Mouse (Mus musculus) cerebellum, adult 8-10 months (tissue): Measurements from ENCODE around the gene B3galt1.

Experiments
- DNase-seq: peaks from one replicate; pipeline ENCODE4 v3.0.0; 2022

B3galt1 gene

GRCm38 (mm10) chr2:67957561-67957960 is 391.9 kb downstream of the B3galt1 start:
- DNase-seq: no peak

- no peak for DNase-seq
Observed at GRCm38 (mm10) chr2:67960711-67961110, 395.0 kb downstream of the B3galt1 start.

- DNase-seq: no peak
Observed at GRCm38 (mm10) chr2:67968812-67969211, 403.1 kb downstream of the B3galt1 start.

GRCm38 (mm10) chr2:67971091-67971490 is 405.4 kb downstream of the B3galt1 start:
- peak; percentile 9 for DNase-seq

GRCm38 (mm10) chr2:67971576-67971975 is 405.9 kb downstream of the B3galt1 start:
- no peak for DNase-seq

- DNase-seq: no peak
Observed at GRCm38 (mm10) chr2:67975764-67976163, 410.1 kb downstream of the B3galt1 start.

GRCm38 (mm10) chr2:67976488-67976887 is 410.8 kb downstream of the B3galt1 start:
- DNase-seq: no peak

GRCm38 (mm10) chr2:67977620-67978262 is 412.1 kb downstream of the B3galt1 start:
- no peak for DNase-seq

GRCm38 (mm10) chr2:67983563-67983962 is 417.9 kb downstream of the B3galt1 start:
- DNase-seq: no peak

GRCm38 (mm10) chr2:67985133-67985532 is 419.5 kb downstream of the B3galt1 start:
- DNase-seq: no peak

- DNase-seq: no peak
Observed at GRCm38 (mm10) chr2:67993421-67993820, 427.8 kb downstream of the B3galt1 start.

- DNase-seq: peak; percentile 18
Observed at GRCm38 (mm10) chr2:68003091-68003490, 437.4 kb downstream of the B3galt1 start.

GRCm38 (mm10) chr2:68005210-68005609 is 439.5 kb downstream of the B3galt1 start:
- DNase-seq: no peak

- DNase-seq: no peak
Observed at GRCm38 (mm10) chr2:68005711-68006110, 440.0 kb downstream of the B3galt1 start.

- DNase-seq: no peak
Observed at GRCm38 (mm10) chr2:68011336-68011735, 445.7 kb downstream of the B3galt1 start.

GRCm38 (mm10) chr2:68020251-68020680 is 454.6 kb downstream of the B3galt1 start:
- DNase-seq: peak; percentile 25

- DNase-seq: no peak
Observed at GRCm38 (mm10) chr2:68021541-68022152, 456.0 kb downstream of the B3galt1 start.

GRCm38 (mm10) chr2:68028811-68029210 is 463.1 kb downstream of the B3galt1 start:
- DNase-seq: no peak

- DNase-seq: no peak
Observed at GRCm38 (mm10) chr2:68034711-68035110, 469.0 kb downstream of the B3galt1 start.

- DNase-seq: no peak
Observed at GRCm38 (mm10) chr2:68040752-68041151, 475.1 kb downstream of the B3galt1 start.

- no peak for DNase-seq
Observed at GRCm38 (mm10) chr2:68052481-68052880, 486.8 kb downstream of the B3galt1 start.

GRCm38 (mm10) chr2:68053243-68053642 is 487.6 kb downstream of the B3galt1 start:
- no peak for DNase-seq

GRCm38 (mm10) chr2:68061341-68061740 is 495.7 kb downstream of the B3galt1 start:
- no peak for DNase-seq
